Mouse (Mus musculus) G1E (cell line): ENCODE results near the gene Coq8b. TPM values are rescaled to one million over a fixed set of nuclear protein-coding genes. Genes with fewer than 3 reads are reported as not detected.
A peak's percentile ranks its signal among the peaks of the same experiment; 100 is the strongest.

Experiments
- ATAC-seq: 2 replicates; pipeline ENCODE4 v1.8.0; 2016; ENCODE audit warnings: mild to moderate bottlenecking; ENCODE audit not compliant: insufficient number of reproducible peaks, poor library complexity, low FRiP score, severe bottlenecking; ENCODE audit errors: extremely low read depth
- DNase-seq: peaks from one replicate; pipeline ENCODE4 v3.0.0; 2012; ENCODE audit warnings: low spot score
- H3K27me3 ChIP-seq: 2 replicates; pipeline ENCODE4 v1.6.1; 2012; ENCODE audit warnings: mild to moderate bottlenecking, low read length, inconsistent platforms; ENCODE audit not compliant: insufficient read depth
- H3K36me3 ChIP-seq: replicated peaks from 2 replicates; pipeline ENCODE3; 2012; ENCODE audit warnings: mild to moderate bottlenecking, inconsistent platforms
- H3K4me1 ChIP-seq: 2 replicates; pipeline ENCODE4 v1.6.1; 2012; ENCODE audit warnings: low read depth, low read length, inconsistent platforms, mixed read lengths; ENCODE audit not compliant: insufficient read depth
- H3K4me3 ChIP-seq: 2 replicates; pipeline ENCODE4 v1.5.1; 2012; ENCODE audit warnings: low read depth, mild to moderate bottlenecking, inconsistent platforms, low read length, moderate library complexity, mixed read lengths
- H3K9me3 ChIP-seq: replicated peaks from 2 replicates; pipeline ENCODE4 v1.6.1; 2012; ENCODE audit warnings: inconsistent platforms
- CTCF ChIP-seq: IDR thresholded peaks from 2 replicates; pipeline ENCODE4 v1.5.1; 2012; ENCODE audit warnings: low read depth, low read length, inconsistent platforms, mixed read lengths
- GATA1 ChIP-seq: IDR thresholded peaks from 2 replicates; pipeline ENCODE4 v1.6.1; 2012; ENCODE audit warnings: borderline replicate concordance, low read length, inconsistent platforms, mixed read lengths
- GATA2 ChIP-seq: IDR thresholded peaks from 2 replicates; pipeline ENCODE4 v1.6.1; 2012; ENCODE audit warnings: low read depth, low read length, inconsistent platforms, borderline replicate concordance
- POLR2AphosphoS5 ChIP-seq: IDR thresholded peaks from 2 replicates; pipeline ENCODE4 v1.6.1; 2012; ENCODE audit warnings: low read depth, low read length, inconsistent platforms; ENCODE audit not compliant: insufficient replicate concordance
- TAL1 ChIP-seq: conservative IDR thresholded peaks from 2 replicates; pipeline ENCODE4 v1.6.1; 2012; ENCODE audit warnings: low read depth, low read length, inconsistent platforms, mixed read lengths
- polyA plus RNA-seq: library from polyadenylated mRNA; stranded (reverse); fragments of >175 nt; gene quantifications from 2 replicates; pipeline ENCODE4 v1.2.3, GENCODE M21; 2012
- total RNA-seq, 2 experiments: library from RNA; stranded (forward) in 1 of 2; stranded (reverse) in 1 of 2; fragments of 200-1000 nt in 1 of 2; fragments of >200 nt in 1 of 2; fragmentation: Nextera tagmentation in 1 of 2; gene quantifications; 2 replicates each; pipeline ENCODE4 v1.2.3; 2014 to 2017

The Coq8b gene
- total and polyA plus RNA-seq, 3 experiments, result 25.3 to 62.2 (median 30.4) TPM

GRCm38 (mm10) chr7:27273739-27274351, 41.0 kb downstream of the Coq8b start:
- no peak for DNase-seq
- H3K4me3 ChIP-seq, result no peak overlapping the region

GRCm38 (mm10) chr7:27274916-27275315, 42.1 kb downstream of the Coq8b start:
- TF ChIP-seq GATA2 (no peak), CTCF (no peak), TAL1 (no peak), GATA1 (no peak), POLR2AphosphoS5 (no peak)
- peaks cover 2% of the 10 kb centered on the region for H3K36me3 ChIP-seq
- DNase-seq (no peak), ATAC-seq (no peak)
- H3K27me3 ChIP-seq, result no peaks in the 10 kb centered on the region; the same call in 1 of the 2 replicates
- no peaks in the 10 kb centered on the region for H3K9me3 ChIP-seq
- no peak overlapping the region for H3K4me3 ChIP-seq
- peaks cover 14% of the 10 kb centered on the region for H3K4me1 ChIP-seq

More at GRCm38 (mm10) chr7:27273739-27274351, 41.0 kb downstream of the Coq8b start:
- Histone ChIP-seq H3K27me3 (no peaks in the 10 kb centered on the region; the same call in 1 of the 2 replicates), H3K4me1 (peaks cover 19% of the 10 kb centered on the region), H3K9me3 (no peaks in the 10 kb centered on the region), H3K36me3 (peaks cover 2% of the 10 kb centered on the region)
- ATAC-seq, result no peak
- no peak for TF ChIP-seq GATA1
- no peak for TF ChIP-seq POLR2AphosphoS5
- no peak for TF ChIP-seq GATA2
- no peak for TF ChIP-seq TAL1
- no peak for TF ChIP-seq CTCF

GRCm38 (mm10) chr7:27276021-27276420, 43.2 kb downstream of the Coq8b start:
- peaks cover 6% of the 10 kb centered on the region; the same call in 1 of the 2 replicates for H3K27me3 ChIP-seq
- DNase-seq (peak; percentile 31), ATAC-seq (no peak; the same call in 1 of the 2 replicates)
- H3K4me3 ChIP-seq, result no peak overlapping the region
- peaks cover 2% of the 10 kb centered on the region for H3K36me3 ChIP-seq
- no peaks in the 10 kb centered on the region for H3K9me3 ChIP-seq
- TF ChIP-seq CTCF (no peak), TAL1 (no peak), GATA1 (no peak), POLR2AphosphoS5 (no peak), GATA2 (no peak)
- H3K4me1 ChIP-seq, result peaks cover 14% of the 10 kb centered on the region

GRCm38 (mm10) chr7:27277191-27277590, 44.4 kb downstream of the Coq8b start:
- Histone ChIP-seq H3K4me1 (peaks cover 14% of the 10 kb centered on the region), H3K36me3 (peaks cover 2% of the 10 kb centered on the region), H3K27me3 (peaks cover 9% of the 10 kb centered on the region; the same call in 1 of the 2 replicates), H3K9me3 (no peaks in the 10 kb centered on the region), H3K4me3 (no peak overlapping the region)
- ATAC-seq (no peak), DNase-seq (no peak)
- TF ChIP-seq GATA2, result no peak
- 0 out of 2 replicates have a peak, but pooled peaks have one; percentile 21 for TF ChIP-seq CTCF
- no peak for TF ChIP-seq GATA1

- H3K9me3 ChIP-seq, result no peaks in the 10 kb centered on the region
- no peak for DNase-seq
- ATAC-seq, result no peak
- H3K4me3 ChIP-seq, result no peak overlapping the region
- TF ChIP-seq GATA2, result no peak
- no peak for TF ChIP-seq GATA1
- no peak for TF ChIP-seq TAL1
- no peak for TF ChIP-seq CTCF
- no peak for TF ChIP-seq POLR2AphosphoS5
- H3K27me3 ChIP-seq, result peaks cover 31% of the 10 kb centered on the region
- H3K4me1 ChIP-seq, result peaks cover 7% of the 10 kb centered on the region
- peaks cover 2% of the 10 kb centered on the region for H3K36me3 ChIP-seq
Observed at GRCm38 (mm10) chr7:27281717-27282116, 48.9 kb downstream of the Coq8b start.

- DNase-seq (no peak), ATAC-seq (no peak)
- Histone ChIP-seq H3K4me1 (peaks cover 6% of the 10 kb centered on the region), H3K9me3 (no peaks in the 10 kb centered on the region), H3K27me3 (peaks cover 32% of the 10 kb centered on the region), H3K36me3 (peaks cover 2% of the 10 kb centered on the region), H3K4me3 (no peak overlapping the region)
- TF ChIP-seq GATA1, result no peak
- TF ChIP-seq GATA2, result no peak
- no peak for TF ChIP-seq TAL1
- no peak for TF ChIP-seq POLR2AphosphoS5
Observed at GRCm38 (mm10) chr7:27282225-27282624, 49.4 kb downstream of the Coq8b start.
